Mouse (Mus musculus): ENCODE data around the gene Btbd19.

GRCm38 (mm10) chr4:117138295-117139216 lies 13.0 kb upstream of the Btbd19 start:
- TF ChIP-seq CTCF (IDR thresholded peaks at IDR 0.05) (no peak), POLR2A (IDR thresholded peaks at IDR 0.05; ENCODE audit: insufficient read depth, low read depth, low read length) (no peak), EP300 (IDR thresholded peaks at IDR 0.05; ENCODE audit: insufficient read depth, low read depth, low read length) (no peak)

All from heart, adult 2 months (tissue).